Mouse (Mus musculus): ENCODE data around the gene Actr10.

Gene Actr10

GRCm38 (mm10) chr12:70937571-70938384 lies at the start of gene Actr10:
Gene Actr10, plus strand, starts transcription at chr12:70937857.
- peak; percentile 86 for DNase-seq (ENCODE audit: low spot score)

DNA sequence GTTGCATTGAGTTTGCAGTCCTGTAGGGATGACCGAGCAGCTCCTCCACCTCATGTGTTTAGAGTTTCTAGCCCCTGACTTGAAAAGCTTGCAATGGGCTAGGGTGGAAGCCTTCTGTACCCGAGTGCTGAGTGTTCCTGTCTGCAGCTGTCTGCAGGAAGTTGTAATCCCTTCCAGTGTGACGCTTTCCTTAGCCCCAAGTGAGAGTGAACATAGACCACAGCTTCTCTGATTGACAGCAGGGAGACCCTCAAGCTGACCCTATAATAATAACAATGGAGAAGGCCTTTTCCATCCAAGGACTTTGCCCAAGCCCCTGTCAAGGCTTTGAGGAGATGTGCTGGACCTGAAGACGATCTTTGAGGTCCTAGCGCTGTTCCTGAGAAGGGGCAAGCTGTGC lies 47.3 kb upstream of the Actr10 start:
- no peak for DNase-seq (ENCODE audit: low spot score)

- no peak for DNase-seq (ENCODE audit: low spot score)
Observed at GRCm38 (mm10) chr12:70890874-70891470, 46.7 kb upstream of the Actr10 start.

- DNase-seq (ENCODE audit: low spot score), result no peak
Observed at GRCm38 (mm10) chr12:70895275-70895674, 42.4 kb upstream of the Actr10 start.

GRCm38 (mm10) chr12:70896068-70896467 lies 41.6 kb upstream of the Actr10 start:
- DNase-seq (ENCODE audit: low spot score), result no peak

GRCm38 (mm10) chr12:70897434-70897833 lies 40.2 kb upstream of the Actr10 start:
- no peak for DNase-seq (ENCODE audit: low spot score)

DNA sequence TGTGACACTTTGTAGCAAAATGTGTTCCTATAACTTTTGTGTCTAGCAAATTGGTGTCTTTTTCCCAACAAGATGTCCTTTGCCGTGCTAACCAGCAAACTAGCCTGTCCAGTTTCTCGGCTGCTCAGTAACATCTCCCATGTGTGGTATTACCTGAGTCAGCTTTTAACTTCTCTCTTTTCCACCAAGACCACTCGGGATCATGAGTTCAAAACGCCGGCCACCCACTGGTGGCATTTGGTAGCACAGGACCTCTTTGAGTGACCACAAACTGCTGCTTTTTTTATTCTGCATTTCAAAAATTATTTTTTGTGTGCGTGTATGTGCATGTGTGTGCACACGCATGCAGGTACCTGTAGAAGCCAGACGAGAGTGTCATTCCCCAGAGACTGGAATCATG lies 39.2 kb upstream of the Actr10 start:
- no peak for DNase-seq (ENCODE audit: low spot score)

DNA sequence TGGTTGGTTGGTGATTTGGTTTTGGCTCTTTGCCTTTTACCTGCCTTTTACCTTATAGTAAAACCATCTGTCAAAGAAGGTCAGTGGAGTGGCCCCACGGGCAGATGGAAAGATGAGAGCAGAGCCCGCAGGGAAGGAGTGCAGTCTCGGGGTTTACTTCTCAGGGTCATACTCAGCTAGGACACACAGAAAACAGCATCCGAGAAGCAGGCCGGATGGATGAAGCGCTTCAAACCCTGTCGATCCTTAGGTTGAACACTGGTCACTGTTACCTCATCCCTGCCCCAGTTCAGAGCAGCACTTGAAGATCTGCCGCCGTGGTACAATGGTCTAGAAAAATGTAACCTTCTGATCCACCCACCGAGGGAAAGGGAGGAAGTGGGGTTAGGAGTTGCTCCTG lies 33.2 kb upstream of the Actr10 start:
- DNase-seq (ENCODE audit: low spot score), result no peak

DNA sequence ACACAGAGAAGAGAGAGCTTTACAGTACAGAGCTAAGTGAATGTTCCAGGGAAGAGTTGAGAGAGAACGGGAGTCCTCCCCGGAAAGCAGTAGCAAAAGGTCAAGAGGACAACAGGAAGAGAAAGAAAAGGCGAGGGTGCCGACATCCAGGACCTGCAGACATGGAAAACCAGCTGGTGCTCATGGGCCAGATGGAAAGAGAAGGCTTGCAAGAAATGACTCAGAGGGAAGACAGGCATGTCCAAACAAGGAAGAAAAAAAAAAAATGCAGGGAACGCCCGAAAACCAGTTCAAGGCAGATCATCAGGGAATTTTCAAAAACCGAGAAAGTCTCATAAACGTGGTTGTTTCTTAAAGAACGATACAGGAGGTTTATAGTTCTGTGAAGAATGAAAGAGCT lies 30.8 kb upstream of the Actr10 start:
- DNase-seq (ENCODE audit: low spot score), result no peak

- DNase-seq (ENCODE audit: low spot score), result no peak
Observed at GRCm38 (mm10) chr12:70907651-70908050, 30.0 kb upstream of the Actr10 start.

DNA sequence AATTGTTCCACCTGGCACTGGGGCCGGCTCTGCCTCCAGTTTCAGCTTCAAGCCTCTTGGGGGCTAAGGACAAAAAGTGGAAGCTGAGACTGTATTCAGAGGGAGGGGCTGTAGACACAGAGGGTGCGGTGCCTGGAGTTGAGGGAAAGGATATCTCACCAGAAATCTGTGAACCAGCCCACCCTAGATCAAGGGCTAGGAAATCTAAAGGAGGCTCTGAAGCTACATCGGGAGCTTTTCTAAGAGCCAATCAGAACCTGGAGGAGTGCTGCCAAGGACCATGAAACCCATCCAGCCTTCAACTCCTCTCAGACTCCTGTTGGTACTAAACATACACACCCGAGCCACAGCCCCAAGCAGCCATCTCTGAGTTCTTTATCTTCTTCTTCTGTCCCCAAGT lies 29.6 kb upstream of the Actr10 start:
- no peak for DNase-seq (ENCODE audit: low spot score)

- peak; percentile 57 for DNase-seq (ENCODE audit: low spot score)
Observed at GRCm38 (mm10) chr12:70910241-70910720, 27.4 kb upstream of the Actr10 start.

DNA sequence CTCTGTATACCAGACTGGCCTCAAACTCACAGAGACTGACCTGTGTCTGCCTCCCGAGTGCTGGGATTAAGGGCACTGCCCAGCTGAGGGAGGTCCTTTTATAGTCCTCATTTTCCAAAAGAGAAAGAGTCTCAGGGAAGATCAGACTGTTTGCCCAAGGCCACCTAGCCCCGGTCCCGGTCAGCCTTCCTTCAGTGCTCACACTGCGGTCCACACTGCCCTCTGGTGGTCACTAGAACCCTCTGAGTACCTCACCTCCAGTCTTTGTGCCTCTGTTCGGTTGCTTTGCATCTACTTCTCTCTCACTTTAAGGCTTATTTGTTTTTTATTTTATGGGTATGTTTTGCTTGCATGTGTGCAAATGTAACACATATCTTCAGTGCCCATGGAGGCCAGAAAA lies 26.6 kb upstream of the Actr10 start:
- DNase-seq (ENCODE audit: low spot score), result peak; percentile 39

- no peak for DNase-seq (ENCODE audit: low spot score)
Observed at GRCm38 (mm10) chr12:70911676-70912379, 25.8 kb upstream of the Actr10 start.

- DNase-seq (ENCODE audit: low spot score), result no peak
Observed at GRCm38 (mm10) chr12:70913429-70913828, 24.2 kb upstream of the Actr10 start.

DNA sequence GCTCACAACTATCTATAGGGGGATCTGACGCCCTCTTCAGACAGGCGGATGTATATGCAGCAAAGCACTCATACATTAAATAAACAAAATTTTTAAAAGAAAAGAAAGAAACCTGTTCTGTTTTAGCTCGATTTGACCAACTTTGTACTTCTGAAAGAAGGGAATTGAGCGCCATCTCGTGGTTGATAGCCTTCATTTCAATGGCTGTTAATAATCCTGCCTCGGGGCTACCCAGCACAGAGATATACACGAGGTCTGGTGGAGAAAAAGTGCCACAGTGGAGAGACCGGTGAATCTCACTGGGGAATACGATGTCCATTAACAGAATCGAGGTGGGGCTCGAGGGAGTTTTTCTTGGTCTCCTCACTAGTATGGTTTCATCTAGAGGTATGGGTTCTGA lies 23.3 kb upstream of the Actr10 start:
- no peak for DNase-seq (ENCODE audit: low spot score)

GRCm38 (mm10) chr12:70929781-70930180 lies 7.9 kb upstream of the Actr10 start:
- no peak for DNase-seq (ENCODE audit: low spot score)

DNA sequence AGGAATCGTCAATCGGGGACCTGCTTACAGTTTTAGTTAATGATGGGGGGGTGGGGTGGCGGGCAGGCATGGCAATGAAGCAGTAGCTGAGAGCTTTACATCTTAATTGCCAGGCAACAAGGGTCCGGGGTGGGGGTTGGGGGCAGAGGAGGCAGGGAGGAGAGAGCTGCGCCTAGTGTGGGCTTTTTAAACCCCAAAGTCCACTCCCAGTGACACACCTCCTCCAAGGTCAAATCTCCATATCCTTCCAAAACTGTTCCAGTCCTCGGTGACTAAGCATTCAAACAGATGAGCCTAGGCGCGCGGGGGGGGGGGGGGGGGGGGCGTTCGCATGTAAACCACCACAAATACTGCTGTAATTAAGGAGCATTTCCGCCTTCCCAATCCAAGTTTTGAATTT lies 507 bp upstream of the Actr10 start:
- no peak for DNase-seq (ENCODE audit: low spot score)

GRCm38 (mm10) chr12:70940806-70941205 lies 3.1 kb downstream of the Actr10 start:
- DNase-seq (ENCODE audit: low spot score), result no peak

GRCm38 (mm10) chr12:70944181-70944580 lies 6.5 kb downstream of the Actr10 start:
- DNase-seq (ENCODE audit: low spot score), result no peak

- no peak for DNase-seq (ENCODE audit: low spot score)
Observed at GRCm38 (mm10) chr12:70946585-70947256, 9.1 kb downstream of the Actr10 start.

GRCm38 (mm10) chr12:70958640-70959039 lies 21.0 kb downstream of the Actr10 start:
- DNase-seq (ENCODE audit: low spot score), result no peak

Data from left cerebral cortex, adult 11 months (tissue).